28 mouse cellular contexts compared by ENCODE assay signal in the genomic region with DNA sequence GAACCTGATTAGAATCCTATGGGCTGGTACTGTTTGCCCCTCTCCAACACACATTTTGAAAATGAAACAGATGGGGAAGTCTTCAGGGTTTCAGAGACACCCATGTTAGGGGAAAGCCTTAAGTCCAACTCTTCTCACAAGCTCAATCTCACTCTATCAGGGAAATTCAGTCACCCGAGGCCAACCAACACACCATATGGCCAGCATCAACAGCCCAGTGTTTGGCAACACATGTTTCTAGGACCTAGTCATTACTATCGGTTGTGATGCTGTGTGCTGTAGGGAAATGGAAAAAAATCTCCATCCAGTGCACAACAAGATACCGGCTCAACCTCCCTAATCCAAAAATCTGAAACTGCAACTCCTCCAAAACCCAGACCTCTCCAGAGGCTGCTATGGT.
DNase-seq lines count a peak whose midpoint lies in the region; ATAC-seq lines count a peak whose summit lies in the region.
"Had no signal": no experiment of that assay in that cellular context is flagged by ENCODE, and none has a peak within 500 bp of the region (broad histone marks: within the 10 kb centered on the region; RNA-seq: fewer than 3 reads in every experiment).

No protein-coding gene starts in this region.

- H3K27me3 ChIP-seq in forebrain, embryonic 14.5 days (replicated peaks; ENCODE audit: control insufficient read depth, insufficient read depth, low read length): no peaks in the 10 kb centered on the region
- no peaks in the 10 kb centered on the region for H3K27me3 ChIP-seq in forebrain, embryonic 12.5 days
- H3K27me3 ChIP-seq: embryonic facial prominence, embryonic 13.5 days; heart, embryonic 15.5 days had no signal

- H3K4me1 ChIP-seq in forebrain, embryonic 14.5 days (ENCODE audit: control insufficient read depth, insufficient read depth, low read length): no peaks in the 10 kb centered on the region
- H3K4me1 ChIP-seq in forebrain, embryonic 12.5 days: no peaks in the 10 kb centered on the region
- H3K4me1 ChIP-seq: embryonic facial prominence, embryonic 10.5 days; embryonic facial prominence, embryonic 13.5 days; heart, embryonic 12.5 days; heart, embryonic 15.5 days had no signal

- no peaks in the 10 kb centered on the region for H3K9me3 ChIP-seq in forebrain, embryonic 14.5 days (replicated peaks; ENCODE audit: control insufficient read depth, low read length)
- no peaks in the 10 kb centered on the region for H3K9me3 ChIP-seq in forebrain, embryonic 12.5 days
- H3K9me3 ChIP-seq: embryonic facial prominence, embryonic 10.5 days; embryonic facial prominence, embryonic 13.5 days; G1E; heart, embryonic 12.5 days; heart, embryonic 15.5 days had no signal

- WGBS in forebrain, embryonic 14.5 days: 70% methylated on average over 3 of the region's 3 CpGs
- WGBS in forebrain, embryonic 12.5 days: 80% methylated on average over 3 of the region's 3 CpGs

- no peak for ATAC-seq in cerebellum, adult (ENCODE audit: insufficient number of reproducible peaks, low FRiP score, low TSS enrichment)
- no peak for ATAC-seq in forebrain, embryonic 14.5 days
- ATAC-seq in forebrain, embryonic 12.5 days (ENCODE audit: low FRiP score): no peak
- ATAC-seq: hindbrain, postnatal 0 days; inflammation-experienced regulatory T-cells, adult 6 months; intestine, embryonic 16.5 days; Patski had no signal

- H3K27ac ChIP-seq in forebrain, embryonic 14.5 days (ENCODE audit: low read depth, low read length): no peak overlapping the region
- no peak overlapping the region for H3K27ac ChIP-seq in forebrain, embryonic 12.5 days
- H3K27ac ChIP-seq: embryonic facial prominence, embryonic 10.5 days; embryonic facial prominence, embryonic 13.5 days; heart, embryonic 15.5 days; hindbrain, embryonic 14.5 days; hindbrain, postnatal 0 days had no signal

- H3K36me3 ChIP-seq in forebrain, embryonic 14.5 days (ENCODE audit: control insufficient read depth, insufficient read depth, low read length): no peaks in the 10 kb centered on the region
- H3K36me3 ChIP-seq in forebrain, embryonic 12.5 days (replicated peaks): no peaks in the 10 kb centered on the region
- H3K36me3 ChIP-seq: embryonic facial prominence, embryonic 10.5 days; embryonic facial prominence, embryonic 13.5 days; G1E; heart, embryonic 12.5 days; heart, embryonic 15.5 days had no signal

- no peak overlapping the region for H3K4me2 ChIP-seq in forebrain, embryonic 14.5 days (ENCODE audit: low read length)
- H3K4me2 ChIP-seq in forebrain, embryonic 12.5 days: no peak overlapping the region
- H3K4me2 ChIP-seq: embryonic facial prominence, embryonic 13.5 days; heart, embryonic 12.5 days; heart, embryonic 15.5 days; hindbrain, embryonic 14.5 days had no signal

- H3K9ac ChIP-seq in forebrain, embryonic 14.5 days (ENCODE audit: low read length): no peak overlapping the region
- no peak overlapping the region for H3K9ac ChIP-seq in forebrain, embryonic 12.5 days
- H3K9ac ChIP-seq: embryonic facial prominence, embryonic 13.5 days; heart, embryonic 12.5 days; heart, embryonic 15.5 days; hindbrain, embryonic 14.5 days had no signal

- intact Hi-C loops in heart, postnatal 36 days (cut with DNase I): no loop called here

- DNase-seq in cerebellum, postnatal 10 days: peak; percentile 30 to 53
- DNase-seq in forebrain, embryonic 14.5 days (ENCODE audit: low spot score): peak; percentile 22
- peak; percentile 6 for DNase-seq in heart, postnatal 4 days
- DNase-seq in heart, postnatal 36 days: no peak
- DNase-seq in lung, postnatal 10 days: peak; percentile 9
- DNase-seq in lung, postnatal 36 days: no peak
- DNase-seq: adrenal gland, postnatal 10 days; adrenal gland, postnatal 36 days; cerebellum, adult 11-12 months; cerebellum, adult 9-10 months; cerebellum, postnatal 36 days; embryo, embryonic 11 days; gastrocnemius, postnatal 25 days; heart, adult 18-20 months; kidney, adult 18-20 months had no signal

- no peak overlapping the region for H3K4me3 ChIP-seq in forebrain, embryonic 14.5 days (ENCODE audit: low read depth, low read length)
- no peak overlapping the region for H3K4me3 ChIP-seq in forebrain, embryonic 12.5 days (replicated peaks)
- H3K4me3 ChIP-seq: embryonic facial prominence, embryonic 10.5 days; embryonic facial prominence, embryonic 13.5 days; erythroblast, embryonic 14.5 days; heart, embryonic 12.5 days; heart, embryonic 15.5 days had no signal

Comparison
In these comparisons a context has a peak if more than half of its experiments do, and no peak if none do; other contexts are left out.
1. DNase-seq: peak in cerebellum, postnatal 10 days (2 of 2), forebrain, embryonic 14.5 days (single experiment), heart, postnatal 4 days (single experiment) and lung, postnatal 10 days (single experiment); none in heart, postnatal 36 days (0 of 2) and lung, postnatal 36 days (single experiment).